Mouse (Mus musculus): Measurements from ENCODE around the gene Tspan6. TPM values are rescaled to one million over a fixed set of nuclear protein-coding genes. Genes with fewer than 3 reads are reported as not detected.

Gene Tspan6
- polyA plus RNA-seq, 1 experiment from 2014 or later: 235 TPM

DNA sequence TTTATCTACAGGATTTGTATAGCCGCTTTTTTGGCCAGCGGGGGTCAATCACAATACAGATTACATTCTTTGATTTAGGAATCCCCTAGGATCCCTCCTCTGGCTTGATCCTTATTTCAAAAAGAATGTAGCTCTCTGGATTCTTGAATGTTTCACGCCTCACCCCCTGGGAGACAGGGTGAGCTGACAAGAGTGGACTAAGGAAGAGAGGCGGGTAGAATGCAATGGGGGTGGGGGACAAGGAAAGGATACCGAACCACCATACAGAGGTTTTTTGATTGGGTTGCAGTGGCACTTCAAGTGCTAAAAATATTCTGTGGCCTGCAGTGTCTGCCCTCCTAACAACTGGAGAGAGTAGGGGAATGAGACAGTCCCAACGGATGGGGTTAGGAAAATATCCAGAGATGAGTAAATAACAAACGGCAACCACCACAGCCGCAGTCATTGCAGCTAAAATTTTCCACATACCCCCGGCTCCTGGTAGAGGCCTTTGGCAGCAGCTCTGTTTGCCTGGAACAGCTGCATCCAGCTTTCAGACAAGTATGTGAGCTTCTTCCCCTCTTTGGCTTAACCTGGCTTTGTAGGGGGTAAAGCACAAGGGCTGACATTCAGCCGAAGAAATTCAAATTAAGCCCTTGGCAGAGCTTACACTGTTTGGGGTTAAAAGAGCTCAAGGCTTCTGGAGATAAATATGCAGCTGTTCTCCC is 13.3 kb upstream of the Tspan6 start:
- Histone ChIP-seq H3K9ac (ENCODE audit: low read length) (no peak overlapping the region), H3K9me3 (ENCODE audit: control insufficient read depth, low read length) (no peaks in the 10 kb centered on the region), H3K36me3 (ENCODE audit: control insufficient read depth, insufficient read depth, low read length) (no peaks in the 10 kb centered on the region), H3K4me3 (ENCODE audit: low read depth, low read length) (no peak overlapping the region), H3K27ac (ENCODE audit: low read depth, low read length) (no peak overlapping the region), H3K4me2 (no peak overlapping the region), H3K27me3 (ENCODE audit: control insufficient read depth, insufficient read depth, low read length) (0 out of 2 replicates have a peak, but pooled peaks cover 2% of the 10 kb centered on the region), H3K4me1 (ENCODE audit: control insufficient read depth, insufficient read depth, low read length) (peaks cover 5% of the 10 kb centered on the region; the same call in 1 of the 2 replicates)
- 28% methylated on average over 10 of the region's 10 CpGs for WGBS
- no peak for ATAC-seq (ENCODE audit: low FRiP score)
- DNase-seq (ENCODE audit: low spot score, missing footprints): no peak

GRCm38 (mm10) chrX:133908261-133908660 is 10.0 kb upstream of the Tspan6 start, which contains the start of gene Srpx2:
Gene Srpx2 (plus strand): TSS chrX:133908426.
- peaks cover 5% of the 10 kb centered on the region; the same call in 1 of the 2 replicates for H3K4me1 ChIP-seq (ENCODE audit: control insufficient read depth, insufficient read depth, low read length)
- H3K9ac ChIP-seq (ENCODE audit: low read length): no peak within 1 kb of the TSS
- 38% methylated on average over 3 of the region's 3 CpGs for WGBS
- no peak within 1 kb of the TSS for H3K27ac ChIP-seq (ENCODE audit: low read depth, low read length)
- DNase-seq (ENCODE audit: low spot score, missing footprints) (no peak), ATAC-seq (ENCODE audit: low FRiP score) (no peak)
- H3K9me3 ChIP-seq (ENCODE audit: control insufficient read depth, low read length): no peaks in the 10 kb centered on the region
- H3K4me2 ChIP-seq: no peak within 1 kb of the TSS
- 0 out of 2 replicates have a peak, but pooled peaks cover 2% of the 10 kb centered on the region for H3K27me3 ChIP-seq (ENCODE audit: control insufficient read depth, insufficient read depth, low read length)
- no peak within 1 kb of the TSS for H3K4me3 ChIP-seq (ENCODE audit: low read depth, low read length)
- H3K36me3 ChIP-seq (ENCODE audit: control insufficient read depth, insufficient read depth, low read length): no peaks in the 10 kb centered on the region

DNA sequence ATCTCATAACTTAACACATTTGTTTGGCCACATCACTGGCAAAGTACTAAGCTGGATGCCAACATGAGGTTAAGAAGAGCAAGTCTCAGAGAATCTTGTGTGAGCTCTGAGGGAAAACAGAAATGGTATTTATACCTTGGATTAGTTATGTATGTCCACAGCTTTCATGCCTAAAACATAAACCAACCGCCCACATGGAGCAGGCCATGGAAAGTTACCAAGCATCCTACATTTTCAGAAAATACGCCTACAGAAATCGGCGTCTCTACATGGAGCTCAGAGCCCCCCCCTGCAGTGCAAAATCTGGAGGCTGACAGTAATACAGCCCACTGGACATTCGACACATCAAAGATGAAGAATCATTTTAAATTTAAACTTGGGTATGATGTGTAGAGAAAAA is 10.1 kb downstream of the Tspan6 start:
- no peak for ATAC-seq (ENCODE audit: low FRiP score)
- Histone ChIP-seq H3K4me3 (ENCODE audit: low read depth, low read length) (no peak overlapping the region), H3K27ac (ENCODE audit: low read depth, low read length) (no peak overlapping the region), H3K36me3 (ENCODE audit: control insufficient read depth, insufficient read depth, low read length) (no peaks in the 10 kb centered on the region), H3K9me3 (ENCODE audit: control insufficient read depth, low read length) (no peaks in the 10 kb centered on the region), H3K27me3 (ENCODE audit: control insufficient read depth, insufficient read depth, low read length) (no peaks in the 10 kb centered on the region), H3K9ac (ENCODE audit: low read length) (no peak overlapping the region), H3K4me2 (no peak overlapping the region), H3K4me1 (ENCODE audit: control insufficient read depth, insufficient read depth, low read length) (no peaks in the 10 kb centered on the region)
- WGBS: 91% methylated on average over 5 of the region's 5 CpGs
- peak; percentile 61 for DNase-seq (ENCODE audit: low spot score, missing footprints)

DNA sequence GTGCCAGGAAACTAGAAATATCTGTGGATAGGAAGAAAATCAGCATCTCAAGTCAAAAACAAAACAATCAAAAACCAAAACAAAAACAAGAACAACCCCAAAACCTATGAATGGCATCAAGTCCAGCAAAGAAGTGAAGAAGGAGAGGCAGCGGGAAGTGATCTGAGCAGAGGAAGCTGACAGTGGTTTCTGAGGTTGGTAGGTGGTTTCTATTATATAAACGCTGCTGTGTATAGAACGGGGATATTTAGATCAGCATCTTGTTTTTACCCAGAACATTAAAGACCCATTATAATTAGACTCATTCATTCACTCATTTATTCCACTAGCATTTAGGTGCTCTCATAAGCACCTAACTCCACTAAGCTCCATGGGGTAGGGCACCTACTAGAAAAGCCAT is 10.9 kb downstream of the Tspan6 start:
- H3K9ac ChIP-seq (ENCODE audit: low read length): no peak overlapping the region
- no peaks in the 10 kb centered on the region for H3K27me3 ChIP-seq (ENCODE audit: control insufficient read depth, insufficient read depth, low read length)
- WGBS: 97% methylated on average over 3 of the region's 3 CpGs
- ATAC-seq (ENCODE audit: low FRiP score) (no peak), DNase-seq (ENCODE audit: low spot score, missing footprints) (no peak)
- no peaks in the 10 kb centered on the region for H3K9me3 ChIP-seq (ENCODE audit: control insufficient read depth, low read length)
- no peak overlapping the region for H3K27ac ChIP-seq (ENCODE audit: low read depth, low read length)
- H3K4me3 ChIP-seq (ENCODE audit: low read depth, low read length): no peak overlapping the region
- H3K36me3 ChIP-seq (ENCODE audit: control insufficient read depth, insufficient read depth, low read length): no peaks in the 10 kb centered on the region
- H3K4me1 ChIP-seq (ENCODE audit: control insufficient read depth, insufficient read depth, low read length): no peaks in the 10 kb centered on the region
- H3K4me2 ChIP-seq: no peak overlapping the region

GRCm38 (mm10) chrX:133869743-133870142 is 28.5 kb downstream of the Tspan6 start:
- Histone ChIP-seq H3K4me2 (no peak overlapping the region), H3K9ac (ENCODE audit: low read length) (no peak overlapping the region), H3K27ac (ENCODE audit: low read depth, low read length) (no peak overlapping the region), H3K36me3 (ENCODE audit: control insufficient read depth, insufficient read depth, low read length) (no peaks in the 10 kb centered on the region), H3K9me3 (ENCODE audit: control insufficient read depth, low read length) (no peaks in the 10 kb centered on the region), H3K4me3 (ENCODE audit: low read depth, low read length) (no peak overlapping the region), H3K4me1 (ENCODE audit: control insufficient read depth, insufficient read depth, low read length) (no peaks in the 10 kb centered on the region), H3K27me3 (ENCODE audit: control insufficient read depth, insufficient read depth, low read length) (no peaks in the 10 kb centered on the region)
- ATAC-seq (ENCODE audit: low FRiP score) (no peak), DNase-seq (ENCODE audit: low spot score, missing footprints) (no peak)
- WGBS: 93% methylated on average over 6 of the region's 6 CpGs

- no peak overlapping the region for H3K4me2 ChIP-seq
- no peak overlapping the region for H3K27ac ChIP-seq (ENCODE audit: low read depth, low read length)
- 89% methylated on average over 4 of the region's 4 CpGs for WGBS
- no peaks in the 10 kb centered on the region for H3K9me3 ChIP-seq (ENCODE audit: control insufficient read depth, low read length)
- H3K36me3 ChIP-seq (ENCODE audit: control insufficient read depth, insufficient read depth, low read length): no peaks in the 10 kb centered on the region
- ATAC-seq (ENCODE audit: low FRiP score) (no peak), DNase-seq (ENCODE audit: low spot score, missing footprints) (no peak)
- no peak overlapping the region for H3K9ac ChIP-seq (ENCODE audit: low read length)
- H3K4me1 ChIP-seq (ENCODE audit: control insufficient read depth, insufficient read depth, low read length): no peaks in the 10 kb centered on the region
- no peak overlapping the region for H3K4me3 ChIP-seq (ENCODE audit: low read depth, low read length)
- no peaks in the 10 kb centered on the region for H3K27me3 ChIP-seq (ENCODE audit: control insufficient read depth, insufficient read depth, low read length)
Observed at GRCm38 (mm10) chrX:133853637-133854036, 44.6 kb downstream of the Tspan6 start.

DNA sequence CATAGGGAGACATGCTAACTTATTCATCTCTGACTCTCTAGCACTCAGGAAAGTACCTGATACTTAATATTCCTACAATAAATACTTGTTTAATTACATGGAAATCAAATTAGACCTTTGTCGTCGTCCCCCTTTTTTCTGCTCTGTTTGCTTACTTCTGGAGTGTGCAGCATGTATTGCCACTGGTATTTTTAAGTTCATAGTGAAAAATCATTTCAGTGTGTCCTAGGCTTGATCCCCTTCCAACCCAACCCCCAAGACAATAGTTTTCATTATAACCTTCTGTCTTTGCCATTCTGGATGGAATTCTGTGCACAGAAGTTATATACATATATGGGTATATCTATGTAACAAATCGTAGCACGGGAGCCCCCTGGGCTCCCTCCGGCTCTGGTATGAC is 47.5 kb downstream of the Tspan6 start, which contains the start of gene Tnmd:
TSS of gene Tnmd (plus strand) at position 301 of the 400 bp plus-strand sequence.
- H3K4me3 ChIP-seq (ENCODE audit: low read depth, low read length): no peak within 1 kb of the TSS
- H3K4me1 ChIP-seq (ENCODE audit: control insufficient read depth, insufficient read depth, low read length): no peaks in the 10 kb centered on the region
- no peaks in the 10 kb centered on the region for H3K36me3 ChIP-seq (ENCODE audit: control insufficient read depth, insufficient read depth, low read length)
- no peak for ATAC-seq (ENCODE audit: low FRiP score)
- H3K27ac ChIP-seq (ENCODE audit: low read depth, low read length): no peak within 1 kb of the TSS
- no peak for DNase-seq (ENCODE audit: low spot score, missing footprints)
- WGBS: 85% methylated on average over 5 of the region's 5 CpGs
- H3K9me3 ChIP-seq (ENCODE audit: control insufficient read depth, low read length): no peaks in the 10 kb centered on the region
- H3K4me2 ChIP-seq: no peak within 1 kb of the TSS
- no peaks in the 10 kb centered on the region for H3K27me3 ChIP-seq (ENCODE audit: control insufficient read depth, insufficient read depth, low read length)
- no peak within 1 kb of the TSS for H3K9ac ChIP-seq (ENCODE audit: low read length)

Other genes starting within 250 kb of the Tspan6 start
- 3.8 and 4.5 TPM in 2 replicates for gene Pcdh19, start 209.4 kb downstream of the Tspan6 start, polyA plus RNA-seq (2014; fragmentation: Nextera tagmentation; extraction: Ambion mirVana)
- 3.1 and 3.9 TPM in 2 replicates for gene Tnmd, start 47.4 kb downstream of the Tspan6 start, polyA plus RNA-seq (2014; fragmentation: Nextera tagmentation; extraction: Ambion mirVana)
- 1.6 and 1.8 TPM in 2 replicates for gene Srpx2, start 10.0 kb upstream of the Tspan6 start, polyA plus RNA-seq (2014; fragmentation: Nextera tagmentation; extraction: Ambion mirVana)
- 1.5 and 1.8 TPM in 2 replicates for gene Sytl4, start 83.4 kb upstream of the Tspan6 start, polyA plus RNA-seq (2014; fragmentation: Nextera tagmentation; extraction: Ambion mirVana)
- gene Cstf2, start 160.8 kb upstream of the Tspan6 start, polyA plus RNA-seq (2014; fragmentation: Nextera tagmentation; extraction: Ambion mirVana): 66.9 and 74.0 TPM in 2 replicates

All from midbrain, embryonic 11.5 days (tissue).